Mouse (Mus musculus) erythroid progenitor cell, adult 5-6 weeks (primary cell): ENCODE results near the gene Tbc1d8. TPM values are rescaled to one million over a fixed set of nuclear protein-coding genes. Genes with fewer than 3 reads are reported as not detected.

Experiments
- ATAC-seq: replicated peaks from 2 replicates; pipeline ENCODE4 v1.8.0; 2016; ENCODE audit warnings: moderate number of reproducible peaks, mild to moderate bottlenecking, moderate TSS enrichment, inconsistent platforms; ENCODE audit not compliant: poor library complexity, low FRiP score, severe bottlenecking
- total RNA-seq, 2 experiments: library from RNA; stranded (forward) in 1 of 2; stranded (reverse) in 1 of 2; fragments of 150-400 nt in 1 of 2; fragments of 186-747, 209-891 nt in 1 of 2; gene quantifications; 2 replicates each; pipeline versions ENCODE4 v1.2.3 to v1.2.4; 2015 to 2017; ENCODE audit warnings: low replicate concordance in 2 of 2

Tbc1d8 gene
- 25.2 and 43.2 TPM in 2 replicates for total RNA-seq (2015; ENCODE audit: low replicate concordance)
- 3.3 and 6.9 TPM in 2 replicates for total RNA-seq (2017; ENCODE audit: low replicate concordance)

- ATAC-seq: peak; percentile 92
Observed at GRCm38 (mm10) chr1:39478057-39478895, at the start of gene Tbc1d8. Gene Tbc1d8 (minus strand): TSS chr1:39478755.

- no peak for ATAC-seq
Observed at GRCm38 (mm10) chr1:39528319-39528718, 49.8 kb upstream of the Tbc1d8 start.

GRCm38 (mm10) chr1:39527432-39527831 is 48.9 kb upstream of the Tbc1d8 start:
- ATAC-seq: 0 out of 2 replicates have a peak, but pooled peaks have one; percentile 58

GRCm38 (mm10) chr1:39526371-39527167 is 48.0 kb upstream of the Tbc1d8 start:
- no peak for ATAC-seq

GRCm38 (mm10) chr1:39525763-39526162 is 47.2 kb upstream of the Tbc1d8 start:
- no peak for ATAC-seq

GRCm38 (mm10) chr1:39522519-39522918 is 44.0 kb upstream of the Tbc1d8 start:
- ATAC-seq: peak; percentile 68

GRCm38 (mm10) chr1:39521326-39521725 is 42.8 kb upstream of the Tbc1d8 start:
- no peak for ATAC-seq

- no peak for ATAC-seq
Observed at GRCm38 (mm10) chr1:39515303-39515991, 36.9 kb upstream of the Tbc1d8 start.

- no peak for ATAC-seq
Observed at GRCm38 (mm10) chr1:39512183-39512582, 33.6 kb upstream of the Tbc1d8 start.

GRCm38 (mm10) chr1:39511775-39512174 is 33.2 kb upstream of the Tbc1d8 start:
- no peak for ATAC-seq

GRCm38 (mm10) chr1:39505600-39505999 is 27.0 kb upstream of the Tbc1d8 start:
- no peak for ATAC-seq

- ATAC-seq: no peak
Observed at GRCm38 (mm10) chr1:39504261-39504660, 25.7 kb upstream of the Tbc1d8 start.

- ATAC-seq: no peak
Observed at GRCm38 (mm10) chr1:39502817-39503633, 24.5 kb upstream of the Tbc1d8 start.

GRCm38 (mm10) chr1:39499485-39499941 is 21.0 kb upstream of the Tbc1d8 start:
- ATAC-seq: no peak

GRCm38 (mm10) chr1:39497748-39498147 is 19.2 kb upstream of the Tbc1d8 start:
- no peak for ATAC-seq

- no peak for ATAC-seq
Observed at GRCm38 (mm10) chr1:39496995-39497394, 18.4 kb upstream of the Tbc1d8 start.

GRCm38 (mm10) chr1:39493664-39494063 is 15.1 kb upstream of the Tbc1d8 start:
- ATAC-seq: no peak

GRCm38 (mm10) chr1:39493165-39493564 is 14.6 kb upstream of the Tbc1d8 start:
- ATAC-seq: no peak

- ATAC-seq: no peak
Observed at GRCm38 (mm10) chr1:39487370-39487769, 8.8 kb upstream of the Tbc1d8 start.
